Mouse (Mus musculus): Measurements from ENCODE around the gene Smpd3. TPM values are rescaled to one million over a fixed set of nuclear protein-coding genes. Genes with fewer than 3 reads are reported as not detected.

Gene Smpd3
- polyA plus RNA-seq, 1 experiment from 2014 or later, result 57.8 TPM

Other genes with a start within 250 kb of the Smpd3 start
- gene Esrp2, start 201.0 kb downstream of the Smpd3 start, polyA plus RNA-seq (2015; fragmentation: Nextera tagmentation; extraction: Ambion mirVana), result 0.17 and 0.21 TPM in 2 replicates
- gene Pla2g15, start 187.6 kb downstream of the Smpd3 start, polyA plus RNA-seq (2015; fragmentation: Nextera tagmentation; extraction: Ambion mirVana), result 23.8 and 24.0 TPM in 2 replicates
- 57.7 and 61.0 TPM in 2 replicates for gene Slc7a6, start 169.1 kb downstream of the Smpd3 start, polyA plus RNA-seq (2015; fragmentation: Nextera tagmentation; extraction: Ambion mirVana)
- gene Slc7a6os, start 127.1 kb downstream of the Smpd3 start, polyA plus RNA-seq (2015; fragmentation: Nextera tagmentation; extraction: Ambion mirVana), result 31.5 and 34.2 TPM in 2 replicates
- 59.5 and 59.9 TPM in 2 replicates for gene Prmt7, start 127.1 kb downstream of the Smpd3 start, polyA plus RNA-seq (2015; fragmentation: Nextera tagmentation; extraction: Ambion mirVana)
- gene Zfp90, start 77.3 kb upstream of the Smpd3 start, polyA plus RNA-seq (2015; fragmentation: Nextera tagmentation; extraction: Ambion mirVana), result 39.1 and 40.7 TPM in 2 replicates
- not detected in 2 replicates for gene 6030452D12Rik, start 162.5 kb upstream of the Smpd3 start, polyA plus RNA-seq (2015; fragmentation: Nextera tagmentation; extraction: Ambion mirVana)
- 3.9 and 4.8 TPM in 2 replicates for gene Cdh3, start 172.9 kb upstream of the Smpd3 start, polyA plus RNA-seq (2015; fragmentation: Nextera tagmentation; extraction: Ambion mirVana)
- gene Gm10073, start 235.5 kb upstream of the Smpd3 start, polyA plus RNA-seq (2015; fragmentation: Nextera tagmentation; extraction: Ambion mirVana), result 5.7 and 11.2 TPM in 2 replicates